Mouse (Mus musculus) spleen, adult 2 months (tissue): ENCODE data around the gene Rnf186. TPM values are rescaled to one million over a fixed set of nuclear protein-coding genes. Genes with fewer than 3 reads are reported as not detected.
A peak's percentile ranks its signal among the peaks of the same experiment; 100 is the strongest.

Source experiments
- DNase-seq, 2 experiments: peaks; one replicate each; pipeline versions ENCODE4 v3.0.0 to v3.0.0-alpha.2; 2012 to 2021; ENCODE audit warnings: low spot score in 2 of 2, low read depth in 1 of 2
- H3K27ac ChIP-seq: fragments of 200-500 bp; 2 replicates; pipeline ENCODE4 v1.5.1; 2012; ENCODE audit warnings: low read length, inconsistent platforms; ENCODE audit not compliant: insufficient read depth
- H3K27me3 ChIP-seq: fragments of 200-500 bp; 2 replicates; pipeline ENCODE4 v1.6.1; 2012; ENCODE audit warnings: mild to moderate bottlenecking, moderate library complexity, low read length, inconsistent platforms; ENCODE audit not compliant: control insufficient read depth, insufficient read depth
- H3K36me3 ChIP-seq: fragments of 200-500 bp; 2 replicates; pipeline ENCODE4 v1.6.1; 2012; ENCODE audit warnings: mild to moderate bottlenecking, low read length, inconsistent platforms; ENCODE audit not compliant: control insufficient read depth, insufficient read depth
- H3K4me1 ChIP-seq: fragments of 200-500 bp; 2 replicates; pipeline ENCODE4 v1.6.1; 2011; ENCODE audit warnings: inconsistent platforms; ENCODE audit not compliant: control insufficient read depth, insufficient read depth, insufficient read length
- H3K4me3 ChIP-seq: fragments of 200-500 bp; 2 replicates; pipeline ENCODE4 v1.5.1; 2011; ENCODE audit warnings: mild to moderate bottlenecking, inconsistent platforms; ENCODE audit not compliant: insufficient read depth, insufficient read length; ENCODE audit errors: extremely low read depth
- CTCF ChIP-seq: fragments of 200-500 bp; IDR thresholded peaks from 2 replicates; pipeline ENCODE4 v1.5.1; 2011; ENCODE audit warnings: mild to moderate bottlenecking, inconsistent platforms; ENCODE audit not compliant: insufficient read depth, insufficient read length, insufficient replicate concordance; ENCODE audit errors: extremely low read depth
- POLR2A ChIP-seq: fragments of 200-500 bp; IDR thresholded peaks from 2 replicates; pipeline ENCODE4 v1.6.1; 2011; ENCODE audit warnings: low read depth, low read length, inconsistent platforms
- WGBS: fragments of 180-500 bp; shearing (Covaris S2); methylation state at CpG from one replicate; pipeline ENCODE4 v1.1.7; 2018; 5-methylcytosine and 5-hydroxymethylcytosine counted together
- polyA plus RNA-seq: library from polyadenylated mRNA; depleted of rRNA; stranded (reverse); fragments of >200 nt; gene quantifications from 2 replicates; pipeline ENCODE4 v1.2.3, GENCODE M21; 2012

Rnf186 gene
- polyA plus RNA-seq, 1 experiment: 0.06 TPM

DNA sequence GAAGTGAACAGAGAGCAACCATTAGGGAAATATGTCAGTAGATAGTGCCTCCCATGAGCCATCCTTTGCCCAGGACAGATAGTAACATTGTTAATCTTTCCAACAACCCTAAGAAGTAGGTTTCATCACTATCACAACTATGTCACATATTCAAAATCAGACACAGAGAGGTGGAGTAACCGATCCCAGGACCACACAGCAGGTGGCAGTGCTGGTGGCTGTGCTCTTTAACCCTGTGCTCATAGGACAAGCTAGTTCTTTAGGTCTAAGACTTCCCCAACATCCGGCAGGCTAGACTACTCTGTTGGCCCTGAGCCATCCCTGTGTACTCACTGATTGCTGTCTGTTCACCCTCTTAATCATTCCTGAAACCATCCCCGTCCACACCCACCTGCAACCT, 27.5 kb downstream of the Rnf186 start:
- no peak for TF ChIP-seq CTCF
- TF ChIP-seq POLR2A: no peak
- no peak for DNase-seq
- Histone ChIP-seq H3K36me3 (peaks cover 36% of the 10 kb centered on the region), H3K27me3 (no peaks in the 10 kb centered on the region), H3K27ac (no peak overlapping the region), H3K4me1 (no peaks in the 10 kb centered on the region), H3K4me3 (no peak overlapping the region)
- WGBS: 80% methylated on average over 3 of the region's 3 CpGs

GRCm38 (mm10) chr4:138996410-138996809, 29.5 kb downstream of the Rnf186 start:
- WGBS: 89% methylated on average over 5 of the region's 5 CpGs
- Histone ChIP-seq H3K4me1 (no peaks in the 10 kb centered on the region), H3K27ac (no peak overlapping the region), H3K4me3 (no peak overlapping the region), H3K27me3 (no peaks in the 10 kb centered on the region), H3K36me3 (peaks cover 30% of the 10 kb centered on the region)
- TF ChIP-seq CTCF: peak; percentile 18; the same call in 1 of the 2 replicates
- TF ChIP-seq POLR2A: no peak
- DNase-seq: no peak

- Histone ChIP-seq H3K27me3 (no peaks in the 10 kb centered on the region), H3K4me1 (no peaks in the 10 kb centered on the region), H3K36me3 (peaks cover 26% of the 10 kb centered on the region), H3K27ac (no peak overlapping the region), H3K4me3 (no peak overlapping the region)
- 91% methylated on average over 4 of the region's 4 CpGs for WGBS
- TF ChIP-seq CTCF (no peak), POLR2A (no peak)
- DNase-seq: no peak
Observed at GRCm38 (mm10) chr4:138997121-138997520, 30.2 kb downstream of the Rnf186 start.

GRCm38 (mm10) chr4:138998611-138999010, 31.7 kb downstream of the Rnf186 start:
- no peak for DNase-seq
- no peak for TF ChIP-seq POLR2A
- TF ChIP-seq CTCF: no peak
- Histone ChIP-seq H3K36me3 (peaks cover 20% of the 10 kb centered on the region), H3K27me3 (no peaks in the 10 kb centered on the region), H3K4me3 (no peak overlapping the region), H3K27ac (no peak overlapping the region), H3K4me1 (no peaks in the 10 kb centered on the region)
- WGBS: 95% methylated on average over 11 of the region's 11 CpGs

DNA sequence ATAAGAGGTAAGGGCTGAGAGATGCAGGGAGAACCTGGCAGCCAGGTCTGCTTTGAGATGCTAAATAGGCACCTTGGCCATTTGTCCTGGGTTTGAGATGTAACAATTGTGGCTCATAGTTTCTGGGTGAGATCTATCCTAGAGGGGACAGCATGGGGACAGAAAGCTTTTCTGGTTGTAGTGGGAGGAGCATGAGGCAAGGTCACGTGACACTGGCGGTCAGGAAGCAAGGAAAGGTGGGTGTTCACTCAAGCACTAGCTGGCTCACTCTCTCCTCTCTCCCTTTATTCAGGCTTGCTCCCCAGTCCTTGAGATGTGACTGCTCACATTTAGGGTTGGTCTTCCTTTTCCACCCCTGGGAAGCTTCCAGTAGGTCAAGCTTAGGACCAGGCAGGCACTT, 34.1 kb downstream of the Rnf186 start:
- Histone ChIP-seq H3K4me3 (no peak overlapping the region), H3K36me3 (peaks cover 20% of the 10 kb centered on the region), H3K27ac (no peak overlapping the region), H3K27me3 (no peaks in the 10 kb centered on the region), H3K4me1 (no peaks in the 10 kb centered on the region)
- TF ChIP-seq POLR2A (no peak), CTCF (no peak)
- 88% methylated on average over 2 of the region's 2 CpGs for WGBS
- DNase-seq: no peak

- Histone ChIP-seq H3K4me3 (no peak overlapping the region), H3K27ac (no peak overlapping the region), H3K27me3 (no peaks in the 10 kb centered on the region), H3K4me1 (no peaks in the 10 kb centered on the region), H3K36me3 (peaks cover 16% of the 10 kb centered on the region)
- TF ChIP-seq POLR2A (no peak), CTCF (no peak)
- DNase-seq: no peak
- WGBS: 73% methylated on average over 6 of the region's 6 CpGs
Observed at GRCm38 (mm10) chr4:139001433-139001832, 34.5 kb downstream of the Rnf186 start.

DNA sequence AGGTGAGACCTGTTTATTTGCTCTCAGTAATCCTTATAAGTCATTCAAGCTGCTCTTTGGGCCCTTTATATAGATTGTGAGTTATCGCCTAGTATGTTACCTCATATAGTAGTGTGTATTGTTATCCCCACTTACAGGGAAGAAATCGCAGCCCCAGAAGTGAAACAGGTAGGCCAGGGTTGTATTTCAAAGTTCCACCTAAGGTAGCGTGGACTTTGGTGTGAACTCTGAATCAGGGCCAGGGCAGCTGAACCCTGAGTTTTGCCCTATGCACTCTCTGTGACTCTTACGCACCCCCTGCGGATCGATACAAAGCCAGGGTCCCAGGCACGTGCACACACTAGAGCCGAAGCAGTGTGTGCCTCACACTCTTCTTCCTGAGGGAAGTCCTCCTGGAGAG, 37.2 kb downstream of the Rnf186 start:
- TF ChIP-seq POLR2A: no peak
- TF ChIP-seq CTCF: no peak
- no peak overlapping the region for H3K27ac ChIP-seq
- H3K4me1 ChIP-seq: no peaks in the 10 kb centered on the region
- peaks cover 3% of the 10 kb centered on the region for H3K36me3 ChIP-seq
- no peak for DNase-seq
- WGBS: 98% methylated on average over 8 of the region's 8 CpGs
- no peak overlapping the region for H3K4me3 ChIP-seq
- no peaks in the 10 kb centered on the region for H3K27me3 ChIP-seq
